Comparison of ENCODE assay signal across 12 mouse cellular contexts in the genomic region with DNA sequence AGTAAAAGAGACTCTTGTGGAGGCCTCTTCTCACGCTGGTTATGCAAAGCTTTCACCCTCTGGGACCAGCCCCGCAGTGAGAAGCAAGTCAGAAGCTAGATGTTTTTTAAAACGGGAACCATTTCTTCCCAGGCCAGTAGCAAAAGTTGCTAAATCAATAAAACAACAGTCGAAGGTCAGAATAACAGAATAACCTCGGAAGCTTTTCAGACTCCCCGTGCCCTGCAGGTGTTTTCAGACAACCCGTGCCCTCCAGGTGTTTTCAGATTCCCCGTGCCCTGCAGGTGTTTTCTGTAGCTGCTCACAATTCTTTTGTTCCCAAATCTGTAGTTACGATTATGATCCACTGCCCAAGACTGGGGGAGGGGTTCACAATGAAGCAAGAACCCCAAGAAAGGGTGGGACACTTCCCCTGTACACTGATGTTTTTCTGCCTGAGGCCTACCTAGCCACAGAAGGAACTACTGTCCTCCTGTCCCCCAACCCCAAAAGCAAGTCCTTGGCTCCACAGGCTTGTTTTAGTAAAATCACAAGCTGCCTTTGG. TPM values are rescaled to one million over a fixed set of nuclear protein-coding genes. Genes with fewer than 3 reads are reported as not detected.
DNase-seq lines count a peak whose midpoint lies in the region; ATAC-seq and TF ChIP-seq lines count a peak whose summit lies in the region.
"Had no signal": no experiment of that assay in that cellular context is flagged by ENCODE, and none has a peak within 500 bp of the region (broad histone marks: within the 10 kb centered on the region; RNA-seq: fewer than 3 reads in every experiment).

No protein-coding gene starts in this region.

- no peaks in the 10 kb centered on the region for H3K36me3 ChIP-seq in intestine, postnatal 0 days (ENCODE audit: control insufficient read depth, insufficient read depth)
- H3K36me3 ChIP-seq in intestine, embryonic 15.5 days: no peaks in the 10 kb centered on the region
- peaks cover 40% of the 10 kb centered on the region for H3K36me3 ChIP-seq in megakaryocyte, embryonic 14.5 days (replicated peaks; ENCODE audit: low read length)
- H3K36me3 ChIP-seq in hindbrain, postnatal 0 days (ENCODE audit: insufficient read depth, low read length): no peaks in the 10 kb centered on the region
- H3K36me3 ChIP-seq: lung, embryonic 15.5 days; midbrain, embryonic 12.5 days had no signal

- no peak overlapping the region for H3K27ac ChIP-seq in intestine, postnatal 0 days (ENCODE audit: low read depth, low read length)
- H3K27ac ChIP-seq in intestine, embryonic 15.5 days: no peak overlapping the region
- H3K27ac ChIP-seq in brown adipose tissue, adult 24 weeks (replicated peaks; ENCODE audit: low read depth, low read length): peak overlapping the region; percentile 57
- no peak overlapping the region for H3K27ac ChIP-seq in hindbrain, postnatal 0 days
- H3K27ac ChIP-seq: lung, embryonic 15.5 days; midbrain, embryonic 12.5 days had no signal

- H3K4me2 ChIP-seq in intestine, postnatal 0 days (replicated peaks; ENCODE audit: low read depth): 0 out of 2 replicates have a peak overlapping the region, but pooled peaks have one; percentile 17
- no peak overlapping the region for H3K4me2 ChIP-seq in intestine, embryonic 15.5 days (replicated peaks)
- H3K4me2 ChIP-seq in hindbrain, postnatal 0 days (ENCODE audit: low read depth, low read length): no peak overlapping the region
- H3K4me2 ChIP-seq: lung, embryonic 15.5 days; midbrain, embryonic 12.5 days had no signal

- 0 out of 2 replicates have a peak, but pooled peaks cover 2% of the 10 kb centered on the region for H3K4me1 ChIP-seq in intestine, postnatal 0 days (replicated peaks; ENCODE audit: control insufficient read depth, insufficient read depth, low read length)
- peaks cover 18% of the 10 kb centered on the region for H3K4me1 ChIP-seq in intestine, embryonic 15.5 days (replicated peaks)
- H3K4me1 ChIP-seq in brown adipose tissue, adult 24 weeks (ENCODE audit: control insufficient read depth, insufficient read depth, insufficient read length, low read length): no peaks in the 10 kb centered on the region
- H3K4me1 ChIP-seq in megakaryocyte, embryonic 14.5 days: peaks cover 86% of the 10 kb centered on the region
- no peaks in the 10 kb centered on the region for H3K4me1 ChIP-seq in hindbrain, postnatal 0 days (ENCODE audit: insufficient read depth, low read length)
- H3K4me1 ChIP-seq: midbrain, embryonic 12.5 days had no signal

- H3K4me3 ChIP-seq in intestine, postnatal 0 days (ENCODE audit: low read depth, low read length): no peak overlapping the region
- H3K4me3 ChIP-seq in intestine, embryonic 15.5 days (replicated peaks): no peak overlapping the region
- peak overlapping the region; percentile 36 for H3K4me3 ChIP-seq in brown adipose tissue, adult 24 weeks (ENCODE audit: insufficient read depth, low read depth, low read length)
- peak overlapping the region; percentile 92 for H3K4me3 ChIP-seq in megakaryocyte, embryonic 14.5 days (replicated peaks)
- no peak overlapping the region for H3K4me3 ChIP-seq in hindbrain, postnatal 0 days (ENCODE audit: low read length)
- H3K4me3 ChIP-seq: lung, embryonic 15.5 days; midbrain, embryonic 12.5 days had no signal

- no peak for TF ChIP-seq CTCF in intestine, postnatal 0 days (IDR thresholded peaks at IDR 0.05; ENCODE audit: low read depth)
- TF ChIP-seq CTCF in hindbrain, postnatal 0 days (IDR thresholded peaks at IDR 0.05; ENCODE audit: low read depth): no peak

- WGBS in intestine, postnatal 0 days: 51% methylated on average over 9 of the region's 9 CpGs
- 75% methylated on average over 9 of the region's 9 CpGs for WGBS in intestine, embryonic 15.5 days
- 74% methylated on average over 9 of the region's 9 CpGs for WGBS in hindbrain, postnatal 0 days

- peak; percentile 35 to 37 for DNase-seq in B cell, adult 2 months
- no peak for DNase-seq in testis, postnatal 14 days (ENCODE audit: low spot score)
- DNase-seq in MN1 (ENCODE audit: low spot score): no peak
- no peak for DNase-seq in hindbrain, postnatal 0 days (ENCODE audit: low spot score)
- DNase-seq: heart, adult 11 months; right cerebral cortex, postnatal 25 days had no signal

- H3K9me3 ChIP-seq in intestine, postnatal 0 days (ENCODE audit: control insufficient read depth): no peaks in the 10 kb centered on the region
- no peaks in the 10 kb centered on the region for H3K9me3 ChIP-seq in intestine, embryonic 15.5 days
- H3K9me3 ChIP-seq in megakaryocyte, embryonic 14.5 days: no peaks in the 10 kb centered on the region
- H3K9me3 ChIP-seq in hindbrain, postnatal 0 days (ENCODE audit: low read length): no peaks in the 10 kb centered on the region
- H3K9me3 ChIP-seq: lung, embryonic 15.5 days; midbrain, embryonic 12.5 days had no signal

- H3K9ac ChIP-seq in intestine, postnatal 0 days (ENCODE audit: low read depth, low read length): no peak overlapping the region
- no peak overlapping the region for H3K9ac ChIP-seq in intestine, embryonic 15.5 days
- H3K9ac ChIP-seq in hindbrain, postnatal 0 days (replicated peaks; ENCODE audit: low read length): no peak overlapping the region
- H3K9ac ChIP-seq: lung, embryonic 15.5 days; midbrain, embryonic 12.5 days had no signal

- ATAC-seq in intestine, postnatal 0 days: no peak
- no peak for ATAC-seq in intestine, embryonic 15.5 days
- ATAC-seq in hindbrain, postnatal 0 days: no peak

- no peaks in the 10 kb centered on the region for H3K27me3 ChIP-seq in intestine, postnatal 0 days (replicated peaks; ENCODE audit: control insufficient read depth, insufficient read depth, low read length)
- no peaks in the 10 kb centered on the region for H3K27me3 ChIP-seq in intestine, embryonic 15.5 days (replicated peaks)
- peaks cover 4% of the 10 kb centered on the region for H3K27me3 ChIP-seq in megakaryocyte, embryonic 14.5 days (replicated peaks)
- no peaks in the 10 kb centered on the region for H3K27me3 ChIP-seq in hindbrain, postnatal 0 days (ENCODE audit: insufficient read depth, low read length)
- H3K27me3 ChIP-seq: lung, embryonic 15.5 days; midbrain, embryonic 12.5 days had no signal

RNA-seq across cellular contexts. Expression of gene Eif2d, which starts 45.5 kb away (rescaled TPM):
- 26.4 and 27.1 TPM in 2 replicates for polyA plus RNA-seq in intestine, postnatal 0 days (2015; fragmentation: Nextera tagmentation; extraction: Ambion mirVana)
- 53.0 and 55.1 TPM in 2 replicates for polyA plus RNA-seq in intestine, embryonic 15.5 days (2015; fragmentation: Nextera tagmentation; extraction: Ambion mirVana)
- 21.0 and 24.0 TPM in 2 replicates for polyA plus RNA-seq in brown adipose tissue, adult 24 weeks (2012; ENCODE audit: insufficient read depth, insufficient read length, missing spikeins)
- 14.6 and 15.4 TPM in 2 replicates for polyA plus RNA-seq in megakaryocyte, embryonic 14.5 days (2012; ENCODE audit: insufficient read depth, low replicate concordance)
- total RNA-seq in hindbrain, postnatal 0 days (2014; rRNA removed): 38.1 and 39.7 TPM in 2 replicates
- polyA plus RNA-seq in hindbrain, postnatal 0 days (2015; fragmentation: Nextera tagmentation; extraction: Ambion mirVana): 42.8 and 44.4 TPM in 2 replicates

RNA-seq across cellular contexts. Expression of gene Rassf5, which starts 46.6 kb away (rescaled TPM):
- polyA plus RNA-seq in intestine, postnatal 0 days (2015; fragmentation: Nextera tagmentation; extraction: Ambion mirVana): 5.8 and 6.4 TPM in 2 replicates
- 2.8 and 3.1 TPM in 2 replicates for polyA plus RNA-seq in intestine, embryonic 15.5 days (2015; fragmentation: Nextera tagmentation; extraction: Ambion mirVana)
- polyA plus RNA-seq in brown adipose tissue, adult 24 weeks (2012; ENCODE audit: insufficient read depth, insufficient read length, missing spikeins): 0.50 and 0.99 TPM in 2 replicates
- 2.1 and 3.0 TPM in 2 replicates for polyA plus RNA-seq in megakaryocyte, embryonic 14.5 days (2012; ENCODE audit: insufficient read depth, low replicate concordance)
- total RNA-seq in hindbrain, postnatal 0 days (2014; rRNA removed): 12.9 and 41.5 TPM in 2 replicates
- polyA plus RNA-seq in hindbrain, postnatal 0 days (2015; fragmentation: Nextera tagmentation; extraction: Ambion mirVana): 8.1 and 8.3 TPM in 2 replicates

Comparison
In these comparisons a context has a peak if more than half of its experiments do, and no peak if none do; other contexts are left out.
1. H3K4me3 ChIP-seq: peak in brown adipose tissue, adult 24 weeks (single experiment) and megakaryocyte, embryonic 14.5 days (single experiment); none in intestine, postnatal 0 days (single experiment), intestine, embryonic 15.5 days (single experiment) and hindbrain, postnatal 0 days (single experiment).
2. DNase-seq: peak in B cell, adult 2 months (2 of 2); none in testis, postnatal 14 days (single experiment), MN1 (single experiment) and hindbrain, postnatal 0 days (single experiment).